Mouse (Mus musculus) stomach, embryonic 16.5 days (tissue): ENCODE measurements around the gene Tulp2. TPM values are rescaled to one million over a fixed set of nuclear protein-coding genes. Genes with fewer than 3 reads are reported as not detected.

ENCODE experiments used
- ATAC-seq: fragments of 200-750 bp; cut with Nextera tagmentation; 2 replicates; pipeline ENCODE4 v1.8.0; 2017; ENCODE audit warnings: moderate number of reproducible peaks, moderate TSS enrichment; ENCODE audit not compliant: insufficient read depth, low FRiP score
- H3K27ac ChIP-seq: fragments of 300-500 bp; sonication (generic); 2 replicates; pipeline ENCODE4 v1.5.1; 2014; ENCODE audit warnings: low read length
- H3K27me3 ChIP-seq: fragments of 300-500 bp; sonication (generic); 2 replicates; pipeline ENCODE4 v1.6.1; 2014; ENCODE audit warnings: low read length, control low read depth, mixed read lengths; ENCODE audit not compliant: control insufficient read depth, insufficient read depth
- H3K36me3 ChIP-seq: fragments of 300-500 bp; sonication (generic); 2 replicates; pipeline ENCODE4 v1.6.1; 2014; ENCODE audit warnings: low read length; ENCODE audit not compliant: control insufficient read depth, insufficient read depth
- H3K4me1 ChIP-seq: fragments of 300-500 bp; sonication (generic); 2 replicates; pipeline ENCODE4 v1.6.1; 2014; ENCODE audit warnings: low read length, control low read depth, mixed read lengths; ENCODE audit not compliant: control insufficient read depth, insufficient read depth
- H3K4me2 ChIP-seq: fragments of 300-500 bp; sonication (generic); 2 replicates; pipeline ENCODE4 v1.6.1; 2014; ENCODE audit warnings: low read depth, low read length, mixed read lengths
- H3K4me3 ChIP-seq: fragments of 300-500 bp; sonication (generic); replicated peaks from 2 replicates; pipeline ENCODE4 v1.5.1; 2014; ENCODE audit warnings: mild to moderate bottlenecking, low read length
- H3K9ac ChIP-seq: fragments of 300-500 bp; sonication (generic); 2 replicates; pipeline ENCODE4 v1.6.1; 2014; ENCODE audit warnings: low read length
- H3K9me3 ChIP-seq: fragments of 300-500 bp; sonication (generic); replicated peaks from 2 replicates; pipeline ENCODE4 v1.6.1; 2016; ENCODE audit warnings: low read length, control low read depth; ENCODE audit not compliant: control insufficient read depth
- WGBS: fragments of 180-500 bp; shearing (Covaris S2); extraction: QIAGEN DNeasy Blood & Tissue Kit; methylation state at CpG from one replicate; pipeline ENCODE4 v1.1.7; 2014; 5-methylcytosine and 5-hydroxymethylcytosine counted together
- polyA plus RNA-seq: library from polyadenylated mRNA; unstranded; fragments of >200 nt; fragmentation: Nextera tagmentation; extraction: Ambion mirVana; gene quantifications from 2 replicates; pipeline ENCODE4 v1.2.1, GENCODE M21; 2015

The Tulp2 gene
- polyA plus RNA-seq, 1 experiment from 2014 or later: 1.5 TPM

GRCm38 (mm10) chr7:45560843-45561623, 79.4 kb downstream of the Tulp2 start:
- Histone ChIP-seq H3K4me1 (0 out of 2 replicates have a peak, but pooled peaks cover 5% of the 10 kb centered on the region), H3K4me3 (no peak overlapping the region), H3K27me3 (no peaks in the 10 kb centered on the region), H3K9me3 (no peaks in the 10 kb centered on the region), H3K36me3 (no peaks in the 10 kb centered on the region), H3K4me2 (peak overlapping the region; percentile 29; the same call in 1 of the 2 replicates), H3K9ac (0 out of 2 replicates have a peak overlapping the region, but pooled peaks have one; percentile 9), H3K27ac (no peak overlapping the region)
- 19% methylated on average over 17 of the region's 17 CpGs for WGBS
- ATAC-seq: peak; percentile 64; the same call in 1 of the 2 replicates

GRCm38 (mm10) chr7:45561624-45562520, 80.2 kb downstream of the Tulp2 start:
- Histone ChIP-seq H3K4me3 (no peak overlapping the region), H3K4me1 (0 out of 2 replicates have a peak, but pooled peaks cover 5% of the 10 kb centered on the region), H3K9me3 (no peaks in the 10 kb centered on the region), H3K27ac (no peak overlapping the region), H3K9ac (peak overlapping the region; percentile 46), H3K4me2 (peak overlapping the region; percentile 19; the same call in 1 of the 2 replicates), H3K36me3 (no peaks in the 10 kb centered on the region), H3K27me3 (no peaks in the 10 kb centered on the region)
- WGBS: 42% methylated on average over 12 of the region's 12 CpGs
- no peak for ATAC-seq

GRCm38 (mm10) chr7:45564811-45565210, 83.1 kb downstream of the Tulp2 start:
- H3K9me3 ChIP-seq: no peaks in the 10 kb centered on the region
- H3K27me3 ChIP-seq: no peaks in the 10 kb centered on the region
- 54% methylated on average over 2 of the region's 2 CpGs for WGBS
- ATAC-seq: no peak
- no peak overlapping the region for H3K4me3 ChIP-seq
- peak overlapping the region; percentile 40; the same call in 1 of the 2 replicates for H3K27ac ChIP-seq
- peaks cover 20% of the 10 kb centered on the region; the same call in 1 of the 2 replicates for H3K4me1 ChIP-seq
- H3K36me3 ChIP-seq: no peaks in the 10 kb centered on the region
- H3K9ac ChIP-seq: no peak overlapping the region
- no peak overlapping the region for H3K4me2 ChIP-seq

- ATAC-seq: no peak
- WGBS: 88% methylated on average over 9 of the region's 9 CpGs
- Histone ChIP-seq H3K4me3 (no peak overlapping the region), H3K36me3 (no peaks in the 10 kb centered on the region), H3K4me1 (peaks cover 22% of the 10 kb centered on the region; the same call in 1 of the 2 replicates), H3K27me3 (no peaks in the 10 kb centered on the region), H3K27ac (no peak overlapping the region), H3K9ac (no peak overlapping the region), H3K9me3 (no peaks in the 10 kb centered on the region), H3K4me2 (no peak overlapping the region)
Observed at GRCm38 (mm10) chr7:45565446-45565845, 83.8 kb downstream of the Tulp2 start.

GRCm38 (mm10) chr7:45567112-45567779, 85.6 kb downstream of the Tulp2 start:
- no peaks in the 10 kb centered on the region for H3K27me3 ChIP-seq
- no peak overlapping the region for H3K4me3 ChIP-seq
- H3K4me1 ChIP-seq: peaks cover 29% of the 10 kb centered on the region
- H3K9ac ChIP-seq: peak overlapping the region; percentile 56; the same call in 1 of the 2 replicates
- peak overlapping the region; percentile 56; the same call in 1 of the 2 replicates for H3K4me2 ChIP-seq
- H3K9me3 ChIP-seq: no peaks in the 10 kb centered on the region
- no peak for ATAC-seq
- H3K36me3 ChIP-seq: no peaks in the 10 kb centered on the region
- 67% methylated on average over 8 of the region's 8 CpGs for WGBS
- peak overlapping the region; percentile 85 for H3K27ac ChIP-seq

GRCm38 (mm10) chr7:45567780-45568516, 86.3 kb downstream of the Tulp2 start:
- H3K4me1 ChIP-seq: peaks cover 29% of the 10 kb centered on the region
- under 1% methylated on average over 24 of the region's 24 CpGs for WGBS
- H3K4me2 ChIP-seq: peak overlapping the region; percentile 56
- H3K9me3 ChIP-seq: no peaks in the 10 kb centered on the region
- peak overlapping the region; percentile 85 for H3K27ac ChIP-seq
- peak; percentile 96 for ATAC-seq
- H3K9ac ChIP-seq: peak overlapping the region; percentile 56
- H3K27me3 ChIP-seq: no peaks in the 10 kb centered on the region
- peak overlapping the region; percentile 41 for H3K4me3 ChIP-seq
- H3K36me3 ChIP-seq: no peaks in the 10 kb centered on the region

- WGBS: 67% methylated on average over 10 of the region's 10 CpGs
- H3K9me3 ChIP-seq: no peaks in the 10 kb centered on the region
- peak overlapping the region; percentile 54; the same call in 1 of the 2 replicates for H3K9ac ChIP-seq
- peak overlapping the region; percentile 85 for H3K27ac ChIP-seq
- peak overlapping the region; percentile 41 for H3K4me3 ChIP-seq
- peak; percentile 16 for ATAC-seq
- H3K4me2 ChIP-seq: peak overlapping the region; percentile 56
- no peaks in the 10 kb centered on the region for H3K36me3 ChIP-seq
- H3K27me3 ChIP-seq: no peaks in the 10 kb centered on the region
- H3K4me1 ChIP-seq: peaks cover 29% of the 10 kb centered on the region
Observed at GRCm38 (mm10) chr7:45568601-45569473, 87.2 kb downstream of the Tulp2 start.
